Mouse (Mus musculus) lung, embryonic 14.5 days (tissue): Measurements from ENCODE around the gene Fgd6. TPM values are rescaled to one million over a fixed set of nuclear protein-coding genes. Genes with fewer than 3 reads are reported as not detected.

Experiments used
- ATAC-seq: fragments of 200-750 bp; cut with Nextera tagmentation; 2 replicates; pipeline ENCODE4 v1.8.0; 2017; ENCODE audit warnings: mild to moderate bottlenecking, moderate TSS enrichment, moderate library complexity; ENCODE audit not compliant: insufficient read depth
- DNase-seq: peaks from one replicate; pipeline ENCODE4 v3.0.0-alpha.2; 2015
- H3K27ac ChIP-seq: fragments of 300-500 bp; sonication (generic); 2 replicates; pipeline ENCODE4 v1.5.1; 2014; ENCODE audit warnings: low read depth, mild to moderate bottlenecking, moderate library complexity
- H3K27me3 ChIP-seq: fragments of 300-500 bp; sonication (generic); 2 replicates; pipeline ENCODE4 v1.6.1; 2014; ENCODE audit warnings: low read length, control low read depth; ENCODE audit not compliant: insufficient read depth
- H3K36me3 ChIP-seq: fragments of 300-500 bp; sonication (generic); 2 replicates; pipeline ENCODE4 v1.6.1; 2014; ENCODE audit warnings: control low read depth; ENCODE audit not compliant: insufficient read depth
- H3K4me1 ChIP-seq: fragments of 300-500 bp; sonication (generic); 2 replicates; pipeline ENCODE4 v1.6.1; 2014; ENCODE audit warnings: antibody characterized with exemption, control low read depth; ENCODE audit not compliant: insufficient read depth
- H3K4me2 ChIP-seq: fragments of 300-500 bp; sonication (generic); 2 replicates; pipeline ENCODE4 v1.6.1; 2014; ENCODE audit warnings: mild to moderate bottlenecking
- H3K4me3 ChIP-seq: fragments of 300-500 bp; sonication (generic); 2 replicates; pipeline ENCODE4 v1.5.1; 2014; ENCODE audit warnings: low read depth, low read length
- H3K9ac ChIP-seq: fragments of 300-500 bp; sonication (generic); 2 replicates; pipeline ENCODE4 v1.6.1; 2014
- H3K9me3 ChIP-seq: fragments of 300-500 bp; sonication (generic); 2 replicates; pipeline ENCODE4 v1.6.1; 2016; ENCODE audit warnings: low read depth, low read length, control low read depth
- CTCF ChIP-seq: IDR thresholded peaks from 2 replicates; pipeline ENCODE4 v1.5.1; 2016; ENCODE audit warnings: antibody characterized with exemption, low read depth
- WGBS: fragments of 180-500 bp; shearing (Covaris S2); extraction: QIAGEN DNeasy Blood & Tissue Kit; methylation state at CpG from one replicate; pipeline ENCODE4 v1.1.7; 2014; 5-methylcytosine and 5-hydroxymethylcytosine counted together
- polyA plus RNA-seq: library from polyadenylated mRNA; unstranded; fragments of >200 nt; fragmentation: Nextera tagmentation; extraction: Ambion mirVana; gene quantifications from 2 replicates; pipeline ENCODE4 v1.2.1, GENCODE M21; 2014

Fgd6 gene
- polyA plus RNA-seq, 1 experiment from 2014 or later: 3.6 TPM

DNA sequence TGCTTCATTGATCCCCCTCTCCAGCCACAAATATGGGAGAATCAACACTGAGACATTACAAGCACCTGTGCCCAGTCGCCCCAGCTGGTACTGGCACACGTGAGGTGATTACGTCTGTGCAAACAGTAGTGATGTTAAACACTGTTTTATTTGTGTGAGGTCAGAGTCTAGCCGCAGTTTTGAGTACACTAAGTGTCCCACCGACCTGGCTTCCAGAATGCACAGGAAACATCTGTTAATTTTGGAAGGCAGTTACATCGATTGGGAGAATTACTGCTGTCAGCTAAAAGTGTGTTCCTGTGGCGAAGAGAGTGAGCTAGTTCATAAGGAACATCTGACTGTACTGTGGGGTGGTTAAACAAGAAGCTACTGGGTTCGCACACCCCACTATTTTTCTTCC lies 24.4 kb downstream of the Fgd6 start:
- no peaks in the 10 kb centered on the region for H3K4me1 ChIP-seq
- no peak overlapping the region for H3K9ac ChIP-seq
- ATAC-seq: no peak
- no peak overlapping the region for H3K4me3 ChIP-seq
- no peaks in the 10 kb centered on the region for H3K9me3 ChIP-seq
- TF ChIP-seq CTCF: no peak
- no peak overlapping the region for H3K27ac ChIP-seq
- no peak for DNase-seq
- 49% methylated on average over 8 of the region's 8 CpGs for WGBS
- no peaks in the 10 kb centered on the region for H3K36me3 ChIP-seq
- no peaks in the 10 kb centered on the region for H3K27me3 ChIP-seq
- no peak overlapping the region for H3K4me2 ChIP-seq

DNA sequence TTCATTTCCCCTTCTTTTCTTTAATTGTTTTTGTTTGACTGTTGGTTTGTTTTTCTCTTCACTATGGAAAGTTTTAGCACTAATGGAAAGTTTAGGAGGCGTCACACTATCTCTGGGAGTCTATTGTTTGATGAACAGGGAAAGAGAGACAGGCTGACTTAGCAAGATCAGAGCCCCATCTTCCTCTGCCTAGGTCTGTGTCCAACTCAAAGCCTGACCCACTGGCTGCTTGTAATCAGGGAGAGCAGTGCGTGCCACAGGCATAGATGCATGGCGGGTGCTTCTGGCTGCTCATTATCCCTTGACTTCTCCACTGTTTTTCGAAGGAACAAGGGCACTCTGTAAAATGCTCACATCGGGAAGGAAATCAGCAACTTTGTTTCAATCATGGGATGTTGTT lies 26.6 kb downstream of the Fgd6 start:
- H3K27me3 ChIP-seq: no peaks in the 10 kb centered on the region
- H3K4me3 ChIP-seq: no peak overlapping the region
- H3K27ac ChIP-seq: no peak overlapping the region
- no peak for DNase-seq
- H3K9ac ChIP-seq: no peak overlapping the region
- no peak for TF ChIP-seq CTCF
- H3K4me1 ChIP-seq: no peaks in the 10 kb centered on the region
- ATAC-seq: no peak
- no peaks in the 10 kb centered on the region for H3K9me3 ChIP-seq
- H3K4me2 ChIP-seq: no peak overlapping the region
- 70% methylated on average over 5 of the region's 5 CpGs for WGBS
- H3K36me3 ChIP-seq: no peaks in the 10 kb centered on the region

DNA sequence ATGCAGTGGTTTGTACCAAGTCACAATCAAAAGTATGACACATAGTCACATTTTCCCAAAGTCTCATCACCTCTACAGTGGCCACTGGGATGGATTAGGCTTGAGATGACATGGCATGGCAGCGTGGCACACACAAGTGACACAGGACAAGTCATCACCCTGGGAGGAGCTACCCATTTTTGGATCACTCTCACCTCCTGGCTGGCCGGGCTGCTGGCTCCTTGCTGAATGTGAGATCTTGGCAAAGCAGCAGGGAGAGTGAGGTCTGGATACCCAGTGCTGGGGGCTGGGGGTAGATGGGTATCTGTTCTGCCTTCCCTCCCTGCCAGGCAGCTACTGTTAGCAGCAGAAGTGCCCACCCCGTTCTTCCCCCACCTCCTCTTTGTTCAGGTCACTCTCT lies 31.1 kb downstream of the Fgd6 start:
- H3K4me1 ChIP-seq: no peaks in the 10 kb centered on the region
- H3K36me3 ChIP-seq: no peaks in the 10 kb centered on the region
- DNase-seq (no peak), ATAC-seq (no peak)
- no peaks in the 10 kb centered on the region for H3K9me3 ChIP-seq
- H3K9ac ChIP-seq: no peak overlapping the region
- 70% methylated on average over 3 of the region's 3 CpGs for WGBS
- no peak overlapping the region for H3K27ac ChIP-seq
- no peak overlapping the region for H3K4me3 ChIP-seq
- TF ChIP-seq CTCF: no peak
- H3K4me2 ChIP-seq: no peak overlapping the region
- no peaks in the 10 kb centered on the region for H3K27me3 ChIP-seq

DNA sequence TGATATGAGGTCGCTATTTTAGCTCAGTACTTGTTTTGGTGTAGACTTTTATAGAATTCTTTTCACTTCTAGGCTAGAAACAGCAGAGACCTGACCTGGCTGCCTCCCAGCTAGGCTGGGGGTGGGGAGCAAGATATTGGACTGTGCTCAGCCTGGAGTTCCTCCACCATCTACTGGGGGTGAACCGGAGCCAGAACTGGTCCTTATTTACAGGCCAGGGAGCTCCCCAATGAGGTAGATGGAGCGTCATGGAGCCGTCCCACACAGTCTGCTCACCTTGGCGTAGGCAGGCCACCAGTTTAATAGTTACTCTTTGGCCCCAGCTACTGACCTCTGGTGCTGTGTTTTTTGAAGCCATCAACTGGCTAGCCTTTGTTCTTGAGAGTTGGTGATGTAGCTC lies 32.9 kb downstream of the Fgd6 start:
- ATAC-seq (no peak), DNase-seq (no peak)
- Histone ChIP-seq H3K27me3 (no peaks in the 10 kb centered on the region), H3K27ac (no peak overlapping the region), H3K9ac (no peak overlapping the region), H3K36me3 (no peaks in the 10 kb centered on the region), H3K4me1 (no peaks in the 10 kb centered on the region), H3K4me3 (no peak overlapping the region), H3K4me2 (no peak overlapping the region), H3K9me3 (no peaks in the 10 kb centered on the region)
- 78% methylated on average over 5 of the region's 5 CpGs for WGBS
- no peak for TF ChIP-seq CTCF

DNA sequence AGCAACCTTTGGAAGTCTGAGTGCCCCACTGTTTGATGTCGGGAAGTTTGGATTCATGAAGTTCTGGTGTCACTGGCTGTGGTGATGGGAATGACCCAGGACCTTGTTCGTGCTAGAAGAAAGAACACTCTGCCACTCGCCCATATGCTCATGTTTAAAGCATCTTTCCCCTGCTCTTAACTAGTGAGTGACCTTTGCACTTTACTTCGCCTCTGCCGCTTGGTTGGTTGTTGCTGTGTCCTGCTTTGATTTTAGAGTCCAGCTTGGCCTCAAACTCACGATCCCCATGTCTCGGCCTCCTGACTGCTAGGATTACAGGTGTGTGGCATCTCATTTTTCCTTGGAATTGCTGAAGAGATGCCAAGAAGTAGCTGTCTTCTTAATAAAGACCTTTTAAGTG lies 35.8 kb downstream of the Fgd6 start:
- no peak overlapping the region for H3K27ac ChIP-seq
- no peak for TF ChIP-seq CTCF
- H3K9ac ChIP-seq: no peak overlapping the region
- no peaks in the 10 kb centered on the region for H3K9me3 ChIP-seq
- no peaks in the 10 kb centered on the region for H3K4me1 ChIP-seq
- WGBS: 72% methylated on average over 7 of the region's 7 CpGs
- DNase-seq (no peak), ATAC-seq (no peak)
- no peaks in the 10 kb centered on the region for H3K36me3 ChIP-seq
- no peaks in the 10 kb centered on the region for H3K27me3 ChIP-seq
- no peak overlapping the region for H3K4me2 ChIP-seq
- H3K4me3 ChIP-seq: no peak overlapping the region

DNA sequence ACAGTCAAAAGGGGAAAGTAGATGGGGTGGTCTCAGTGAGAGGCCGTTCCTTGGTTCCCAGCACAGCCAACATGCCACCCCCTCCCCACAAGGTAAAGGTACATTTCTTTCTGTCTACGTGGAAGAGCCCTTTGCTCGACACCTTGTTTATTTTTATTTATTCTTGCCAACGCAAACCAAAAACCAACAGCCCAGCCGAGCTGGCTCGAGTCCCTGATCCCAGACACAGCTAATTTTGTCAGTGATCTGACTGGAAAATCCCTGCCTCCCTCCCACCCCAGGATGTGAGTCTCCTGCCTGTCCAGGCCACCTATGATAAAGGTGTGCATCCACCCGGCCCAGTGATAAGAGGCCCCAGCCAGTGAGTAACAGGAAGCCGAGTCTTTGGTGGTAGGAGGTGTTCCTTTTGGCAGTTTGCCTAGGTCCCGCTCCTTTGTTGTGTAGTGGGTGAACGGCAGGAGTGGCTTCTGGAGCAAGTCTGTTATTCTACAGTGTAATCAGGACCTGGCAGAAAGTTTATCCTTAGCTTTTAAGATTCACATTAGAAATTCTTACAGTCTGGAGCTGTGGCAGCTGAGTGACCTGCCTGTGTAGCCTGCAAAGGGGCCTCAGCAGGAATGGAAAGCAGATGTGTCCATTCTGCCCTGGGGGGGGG lies 36.6 kb downstream of the Fgd6 start:
- Histone ChIP-seq H3K4me1 (no peaks in the 10 kb centered on the region), H3K9me3 (no peaks in the 10 kb centered on the region), H3K27me3 (no peaks in the 10 kb centered on the region), H3K4me3 (no peak overlapping the region), H3K36me3 (no peaks in the 10 kb centered on the region), H3K9ac (no peak overlapping the region; the same call in 1 of the 2 replicates), H3K27ac (peak overlapping the region; percentile 48; the same call in 1 of the 2 replicates), H3K4me2 (no peak overlapping the region)
- DNase-seq (peak; percentile 69), ATAC-seq (peak; percentile 62; the same call in 1 of the 2 replicates)
- TF ChIP-seq CTCF: no peak
- WGBS: 15% methylated on average over 10 of the region's 10 CpGs

DNA sequence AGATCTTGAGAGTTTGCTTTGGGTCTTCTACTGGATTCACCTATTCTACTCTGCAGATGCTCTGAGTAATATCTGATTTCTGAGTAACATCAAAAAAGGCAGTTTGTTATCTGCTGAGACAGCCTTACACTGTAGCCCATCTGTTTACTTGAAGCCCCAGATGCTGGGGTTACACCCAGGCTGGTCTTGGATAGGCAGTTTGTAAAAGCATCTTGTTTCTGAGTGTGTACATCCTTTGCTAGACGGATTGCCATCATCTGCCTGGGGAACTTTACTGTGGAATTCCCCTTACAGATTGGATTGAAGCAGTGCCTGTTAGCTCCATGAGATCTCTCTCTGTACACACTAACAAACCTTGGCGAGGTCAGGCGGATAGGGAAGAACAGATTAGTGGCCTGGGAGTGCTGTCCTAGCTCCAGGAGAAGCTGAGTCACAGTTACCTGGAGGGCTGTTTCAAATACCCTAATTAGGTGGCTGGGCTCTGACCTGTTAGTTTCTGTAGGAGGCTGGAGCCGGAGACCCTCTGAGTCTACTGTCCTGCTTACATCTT lies 37.2 kb downstream of the Fgd6 start:
- no peaks in the 10 kb centered on the region for H3K4me1 ChIP-seq
- DNase-seq (no peak), ATAC-seq (no peak)
- no peaks in the 10 kb centered on the region for H3K9me3 ChIP-seq
- no peak overlapping the region for H3K4me2 ChIP-seq
- no peaks in the 10 kb centered on the region for H3K27me3 ChIP-seq
- TF ChIP-seq CTCF: no peak
- H3K4me3 ChIP-seq: no peak overlapping the region
- H3K36me3 ChIP-seq: no peaks in the 10 kb centered on the region
- H3K27ac ChIP-seq: peak overlapping the region; percentile 48; the same call in 1 of the 2 replicates
- no peak overlapping the region for H3K9ac ChIP-seq
- 64% methylated on average over 4 of the region's 4 CpGs for WGBS
